Mouse (Mus musculus) forebrain, embryonic 14.5 days (tissue): Measurements from ENCODE around the gene Eif4e2. TPM values are rescaled to one million over a fixed set of nuclear protein-coding genes. Genes with fewer than 3 reads are reported as not detected.

ENCODE experiments used
- ATAC-seq: fragments of 200-750 bp; cut with Nextera tagmentation; 2 replicates; pipeline ENCODE4 v1.8.0; 2017; ENCODE audit warnings: mild to moderate bottlenecking, moderate library complexity
- DNase-seq: peaks from one replicate; pipeline ENCODE4 v3.0.0-alpha.2; 2015; ENCODE audit warnings: low spot score
- H3K27ac ChIP-seq: fragments of 300-500 bp; sonication (generic); 2 replicates; pipeline ENCODE4 v1.5.1; 2014; ENCODE audit warnings: low read depth, mild to moderate bottlenecking, control low read depth, low read length, moderate library complexity
- H3K27me3 ChIP-seq: fragments of 300-500 bp; sonication (generic); replicated peaks from 2 replicates; pipeline ENCODE4 v1.6.1; 2014; ENCODE audit warnings: low read length, control low read depth, mixed read lengths; ENCODE audit not compliant: control insufficient read depth, insufficient read depth
- H3K36me3 ChIP-seq: fragments of 300-500 bp; sonication (generic); 2 replicates; pipeline ENCODE4 v1.6.1; 2014; ENCODE audit warnings: low read length, control low read depth; ENCODE audit not compliant: control insufficient read depth, insufficient read depth
- H3K4me1 ChIP-seq: fragments of 300-500 bp; sonication (generic); 2 replicates; pipeline ENCODE4 v1.6.1; 2014; ENCODE audit warnings: antibody characterized with exemption, low read length, control low read depth; ENCODE audit not compliant: control insufficient read depth, insufficient read depth
- H3K4me2 ChIP-seq: fragments of 300-500 bp; sonication (generic); 2 replicates; pipeline ENCODE4 v1.6.1; 2014; ENCODE audit warnings: mild to moderate bottlenecking, control low read depth, low read length
- H3K4me3 ChIP-seq: fragments of 300-500 bp; sonication (generic); 2 replicates; pipeline ENCODE4 v1.5.1; 2014; ENCODE audit warnings: low read depth, low read length, control low read depth
- H3K9ac ChIP-seq: fragments of 300-500 bp; sonication (generic); 2 replicates; pipeline ENCODE4 v1.6.1; 2014; ENCODE audit warnings: mild to moderate bottlenecking, low read length, control low read depth, moderate library complexity
- H3K9me3 ChIP-seq: fragments of 300-500 bp; sonication (generic); replicated peaks from 2 replicates; pipeline ENCODE4 v1.6.1; 2016; ENCODE audit warnings: low read length, control low read depth, mixed read lengths; ENCODE audit not compliant: control insufficient read depth
- WGBS: fragments of 180-500 bp; shearing (Covaris S2); extraction: QIAGEN DNeasy Blood & Tissue Kit; methylation state at CpG from one replicate; pipeline ENCODE4 v1.1.7; 2014; 5-methylcytosine and 5-hydroxymethylcytosine counted together
- polyA plus RNA-seq: library from polyadenylated mRNA; unstranded; fragments of >200 nt; fragmentation: Nextera tagmentation; extraction: Ambion mirVana; gene quantifications from 2 replicates; pipeline ENCODE4 v1.2.1, GENCODE M21; 2014

Eif4e2 gene
- 56.6 and 61.9 TPM in 2 replicates for polyA plus RNA-seq

DNA sequence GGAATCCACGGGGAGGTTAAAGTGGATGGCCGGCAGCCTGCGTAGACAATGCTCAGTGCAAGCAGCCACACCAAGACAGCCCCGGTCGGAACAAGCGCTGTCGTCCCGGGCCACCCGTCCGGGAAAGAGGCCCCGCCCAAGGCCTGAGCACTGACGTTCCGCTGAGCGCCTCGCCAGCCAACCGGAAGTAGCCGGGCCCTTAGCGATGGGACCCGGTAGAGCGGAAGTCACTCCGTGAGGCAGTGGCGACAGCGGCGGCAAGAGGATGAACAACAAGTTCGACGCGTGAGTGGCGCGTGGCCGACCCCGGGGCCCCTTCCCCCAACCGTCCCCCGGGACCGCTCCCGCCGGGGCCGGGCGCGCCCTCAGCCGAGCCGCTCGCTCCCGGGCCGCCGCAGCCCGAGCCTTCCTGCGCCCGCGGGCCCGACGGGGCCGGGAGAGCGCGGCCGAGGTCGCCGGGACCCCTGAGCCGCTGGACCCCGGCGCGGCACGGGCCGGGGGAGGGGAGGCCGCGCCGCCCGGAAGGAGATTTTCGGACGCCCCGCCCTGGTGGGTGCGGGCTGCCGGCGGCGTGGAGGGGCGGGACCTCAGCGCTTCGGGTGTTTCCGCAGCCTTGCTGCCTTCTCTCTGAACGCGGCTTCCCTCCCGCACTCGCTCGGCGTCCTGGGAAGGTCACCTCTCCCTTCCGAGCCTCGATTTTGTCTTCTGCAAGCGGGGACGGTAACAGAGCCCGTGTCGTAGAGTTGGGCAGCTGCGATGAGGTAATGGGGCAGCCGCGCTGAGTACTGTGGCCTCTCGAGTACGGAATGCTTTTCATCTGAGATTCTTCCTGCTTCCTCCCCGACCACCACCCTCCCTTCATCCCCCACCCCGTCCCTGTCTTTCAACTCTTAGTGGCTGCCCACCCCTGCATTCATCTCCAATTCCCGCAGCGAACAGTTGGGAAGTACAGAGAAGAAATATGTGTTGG lies at the start of gene Eif4e2:
TSS of gene Eif4e2 (plus strand) at position 180 of the 970 bp plus-strand sequence.
- Histone ChIP-seq H3K27ac (peak within 1 kb of the TSS; percentile 98), H3K9me3 (no peaks in the 10 kb centered on the region), H3K27me3 (no peaks in the 10 kb centered on the region), H3K4me1 (peaks cover 21% of the 10 kb centered on the region), H3K4me3 (peak within 1 kb of the TSS; percentile 89), H3K4me2 (peak within 1 kb of the TSS; percentile 75), H3K9ac (peak within 1 kb of the TSS; percentile 93), H3K36me3 (peaks cover 13% of the 10 kb centered on the region)
- under 1% methylated on average over 72 of the region's 99 CpGs for WGBS
- DNase-seq (peak; percentile 97), ATAC-seq (peak; percentile 98)

DNA sequence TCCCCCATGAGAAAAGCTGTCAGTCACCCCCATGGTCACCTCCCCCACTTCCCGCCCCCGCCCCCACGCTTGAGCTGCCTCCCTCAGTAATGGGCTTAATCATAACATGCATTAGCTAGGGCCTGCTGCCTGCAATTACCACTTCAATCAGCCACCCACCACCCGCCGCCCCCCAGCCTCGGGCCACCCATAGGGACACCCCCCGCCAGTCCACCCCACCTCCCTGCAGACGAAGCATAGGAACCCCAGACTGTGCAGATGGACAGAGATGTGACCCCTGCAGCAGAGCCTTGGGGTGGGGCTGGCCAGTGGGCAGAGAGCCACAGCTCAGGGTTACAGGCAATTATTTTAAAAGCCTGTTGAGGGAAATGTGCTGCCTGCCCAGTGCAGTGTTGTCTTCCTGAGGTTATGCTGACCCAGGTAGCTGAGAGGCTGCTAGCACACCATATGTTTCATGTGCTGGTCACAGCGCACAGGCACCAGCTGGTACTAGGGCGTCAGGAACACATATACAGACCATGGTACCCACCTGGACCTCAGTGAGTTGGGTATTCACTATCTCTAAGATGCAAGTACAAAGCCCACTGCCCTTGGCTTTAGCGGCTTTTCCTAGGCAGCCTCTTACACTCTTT lies 49.4 kb upstream of the Eif4e2 start:
- H3K9me3 ChIP-seq: no peaks in the 10 kb centered on the region
- H3K4me1 ChIP-seq: peaks cover 13% of the 10 kb centered on the region
- WGBS: 25% methylated on average over 11 of the region's 11 CpGs
- ATAC-seq (peak; percentile 54; the same call in 1 of the 2 replicates), DNase-seq (peak; percentile 32)
- no peaks in the 10 kb centered on the region for H3K27me3 ChIP-seq
- no peak overlapping the region for H3K4me2 ChIP-seq
- H3K36me3 ChIP-seq: no peaks in the 10 kb centered on the region
- H3K27ac ChIP-seq: peak overlapping the region; percentile 46; the same call in 1 of the 2 replicates
- no peak overlapping the region for H3K9ac ChIP-seq
- no peak overlapping the region for H3K4me3 ChIP-seq

- ATAC-seq (peak; percentile 44; the same call in 1 of the 2 replicates), DNase-seq (peak; percentile 51)
- Histone ChIP-seq H3K36me3 (no peaks in the 10 kb centered on the region), H3K9ac (0 out of 2 replicates have a peak overlapping the region, but pooled peaks have one; percentile 22), H3K4me1 (peaks cover 15% of the 10 kb centered on the region), H3K27me3 (no peaks in the 10 kb centered on the region), H3K27ac (peak overlapping the region; percentile 46; the same call in 1 of the 2 replicates), H3K4me3 (no peak overlapping the region), H3K9me3 (no peaks in the 10 kb centered on the region), H3K4me2 (no peak overlapping the region)
- 20% methylated on average over 9 of the region's 9 CpGs for WGBS
These were observed 48.9 kb upstream of the Eif4e2 start for GRCm38 (mm10) chr1:87164796-87165184.

GRCm38 (mm10) chr1:87170458-87170857 lies 43.3 kb upstream of the Eif4e2 start:
- Histone ChIP-seq H3K27me3 (no peaks in the 10 kb centered on the region), H3K4me2 (no peak overlapping the region), H3K9ac (no peak overlapping the region), H3K9me3 (no peaks in the 10 kb centered on the region), H3K36me3 (no peaks in the 10 kb centered on the region), H3K4me3 (no peak overlapping the region), H3K4me1 (peaks cover 11% of the 10 kb centered on the region), H3K27ac (no peak overlapping the region)
- WGBS: 11% methylated on average over 18 of the region's 19 CpGs
- DNase-seq (no peak), ATAC-seq (no peak)

- no peaks in the 10 kb centered on the region for H3K36me3 ChIP-seq
- no peak overlapping the region for H3K4me3 ChIP-seq
- H3K4me2 ChIP-seq: no peak overlapping the region
- H3K27ac ChIP-seq: no peak overlapping the region
- 79% methylated on average over 1 of the region's 1 CpGs for WGBS
- no peaks in the 10 kb centered on the region for H3K9me3 ChIP-seq
- no peak overlapping the region for H3K9ac ChIP-seq
- peaks cover 15% of the 10 kb centered on the region for H3K4me1 ChIP-seq
- ATAC-seq (no peak), DNase-seq (peak; percentile 47)
- no peaks in the 10 kb centered on the region for H3K27me3 ChIP-seq
These were observed 42.4 kb upstream of the Eif4e2 start for GRCm38 (mm10) chr1:87171312-87171711.

DNA sequence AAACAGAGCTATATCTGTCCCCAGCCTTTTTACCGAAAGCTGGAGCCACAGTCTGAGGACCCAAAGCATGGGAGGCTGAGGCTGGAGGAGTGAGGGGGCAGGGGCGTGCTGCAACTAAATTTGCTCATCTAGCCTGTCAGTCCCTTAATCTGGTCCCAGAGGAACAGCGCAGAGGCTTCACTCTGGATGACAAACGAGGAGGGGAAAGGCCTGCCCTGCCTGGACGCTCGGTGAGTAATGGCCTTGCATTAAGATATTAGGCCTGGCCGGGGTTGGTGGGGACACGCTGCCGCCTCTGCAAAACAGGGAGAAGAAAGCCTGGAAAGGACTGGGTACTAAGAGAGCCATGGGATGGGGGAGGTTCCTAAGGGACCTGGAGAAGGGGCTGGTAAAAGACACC lies 41.4 kb upstream of the Eif4e2 start:
- no peak overlapping the region for H3K9ac ChIP-seq
- H3K4me3 ChIP-seq: no peak overlapping the region
- WGBS: 50% methylated on average over 9 of the region's 9 CpGs
- H3K4me2 ChIP-seq: no peak overlapping the region
- peaks cover 15% of the 10 kb centered on the region for H3K4me1 ChIP-seq
- no peaks in the 10 kb centered on the region for H3K9me3 ChIP-seq
- DNase-seq (no peak), ATAC-seq (no peak)
- H3K27me3 ChIP-seq: no peaks in the 10 kb centered on the region
- H3K36me3 ChIP-seq: no peaks in the 10 kb centered on the region
- no peak overlapping the region for H3K27ac ChIP-seq

DNA sequence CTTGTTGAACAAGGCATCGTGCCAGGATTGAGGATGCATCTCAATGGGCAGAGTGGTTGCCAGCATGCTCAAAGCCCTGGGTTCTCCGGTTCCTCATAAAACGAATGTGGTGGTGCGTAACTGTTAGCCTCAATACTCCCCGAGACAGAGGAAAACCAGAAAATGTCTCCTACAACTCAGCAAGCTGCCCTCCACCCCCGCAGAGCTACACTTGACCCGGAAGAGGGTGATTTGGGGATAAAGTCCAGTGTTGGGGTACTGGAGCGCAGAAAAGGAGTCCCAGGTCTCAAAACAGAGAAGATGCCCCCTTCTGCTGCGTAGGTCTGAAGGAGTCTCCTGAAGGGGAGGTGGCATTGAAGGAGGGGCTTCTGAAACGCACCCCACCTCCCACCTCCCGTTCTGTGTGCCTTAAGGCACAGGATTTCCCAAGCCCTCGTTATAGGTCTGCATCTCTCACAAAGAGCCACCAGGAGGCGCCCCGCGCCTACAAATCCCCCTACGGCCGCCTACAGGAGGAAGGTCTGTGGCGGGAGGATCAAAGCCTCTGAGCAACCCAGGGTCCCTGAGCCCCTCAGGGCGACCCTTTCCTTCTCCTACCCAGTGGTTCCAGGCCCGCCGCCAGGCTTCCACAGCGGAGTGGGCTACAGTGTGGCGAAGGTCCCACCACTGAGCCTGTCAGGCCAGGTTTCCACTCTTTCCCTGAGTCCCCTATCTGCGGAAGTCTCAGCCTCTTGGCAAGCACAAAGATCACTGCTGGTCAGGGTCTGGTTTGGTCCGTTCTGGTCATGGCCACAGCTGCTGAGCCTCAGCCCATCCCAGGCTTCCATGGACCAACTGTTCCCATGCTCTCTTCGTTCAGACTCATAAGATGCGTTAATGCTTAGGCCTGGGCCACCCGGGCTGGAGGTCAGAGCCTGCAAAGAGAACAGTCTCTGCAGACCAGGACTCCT lies 39.4 kb upstream of the Eif4e2 start:
- WGBS: 25% methylated on average over 28 of the region's 28 CpGs
- Histone ChIP-seq H3K9me3 (no peaks in the 10 kb centered on the region), H3K4me2 (no peak overlapping the region), H3K4me3 (no peak overlapping the region), H3K4me1 (peaks cover 13% of the 10 kb centered on the region), H3K27me3 (no peaks in the 10 kb centered on the region), H3K27ac (no peak overlapping the region), H3K9ac (no peak overlapping the region), H3K36me3 (no peaks in the 10 kb centered on the region)
- ATAC-seq (peak; percentile 6; the same call in 1 of the 2 replicates), DNase-seq (peak; percentile 78)

- Histone ChIP-seq H3K9me3 (no peaks in the 10 kb centered on the region), H3K4me2 (peak overlapping the region; percentile 18; the same call in 1 of the 2 replicates), H3K9ac (no peak overlapping the region), H3K27me3 (no peaks in the 10 kb centered on the region), H3K4me1 (peaks cover 4% of the 10 kb centered on the region; the same call in 1 of the 2 replicates), H3K27ac (peak overlapping the region; percentile 53; the same call in 1 of the 2 replicates), H3K4me3 (no peak overlapping the region), H3K36me3 (no peaks in the 10 kb centered on the region)
- ATAC-seq (peak; percentile 92), DNase-seq (peak; percentile 95)
- 5% methylated on average over 11 of the region's 11 CpGs for WGBS
These were observed 37.8 kb upstream of the Eif4e2 start for GRCm38 (mm10) chr1:87175852-87176292.
